Mouse (Mus musculus): ENCODE measurements around the gene Med27.

Gene Med27

DNA sequence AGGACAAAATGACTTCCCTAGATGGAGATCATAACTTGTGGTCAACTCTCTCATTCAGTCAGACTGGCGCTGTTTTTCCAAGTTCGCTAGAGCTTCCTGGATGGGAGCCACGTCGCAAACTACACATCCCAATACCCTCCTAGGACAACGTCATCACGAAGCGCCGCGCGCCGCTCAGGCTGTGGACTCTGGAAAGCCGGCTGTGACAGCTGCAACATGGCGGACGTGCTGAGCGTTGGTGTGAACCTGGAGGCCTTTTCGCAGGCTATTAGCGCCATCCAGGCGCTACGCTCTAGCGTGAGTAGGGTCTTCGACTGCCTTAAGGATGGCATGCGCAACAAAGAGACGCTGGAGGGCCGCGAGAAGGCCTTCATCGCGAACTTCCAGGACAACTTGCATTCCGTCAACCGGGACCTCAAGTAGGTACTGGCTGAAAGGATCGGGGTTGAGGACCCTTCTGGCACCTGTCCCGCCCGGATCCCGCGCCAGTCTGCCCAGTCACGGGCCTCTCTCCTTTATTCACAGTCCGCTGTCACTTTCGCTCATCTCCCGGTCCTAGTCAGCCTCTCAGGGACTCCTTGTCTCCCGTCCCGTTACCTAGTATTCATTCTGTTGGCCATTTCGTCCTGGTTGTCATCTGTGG is at the start of gene Med27:
Med27 (plus strand) TSS at position 191 of the 643 bp plus-strand sequence.
- DNase-seq (ENCODE audit: low spot score in 2 of 2), result peak; percentile 90 to 96

DNA sequence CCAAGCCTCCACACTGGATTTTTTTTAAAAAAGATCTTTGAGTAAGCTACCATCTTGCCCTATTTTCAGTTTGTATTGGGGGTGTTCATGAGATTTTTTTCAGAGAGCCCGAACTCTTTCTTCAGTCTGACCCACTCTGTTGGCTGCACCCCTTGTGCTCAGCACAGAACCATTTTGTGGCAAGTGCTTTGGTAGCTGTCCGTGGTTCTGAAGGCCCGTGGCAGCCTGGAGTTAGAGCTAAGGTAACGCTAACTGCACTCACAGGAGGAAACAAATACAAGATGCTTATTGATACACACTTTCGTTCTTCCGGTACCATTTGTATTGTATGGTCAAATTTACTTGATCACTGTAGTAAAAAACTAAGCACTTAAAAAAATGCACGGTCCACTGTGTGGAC is 36.7 kb upstream of the Med27 start:
- DNase-seq (ENCODE audit: low spot score in 2 of 2), result no peak

DNA sequence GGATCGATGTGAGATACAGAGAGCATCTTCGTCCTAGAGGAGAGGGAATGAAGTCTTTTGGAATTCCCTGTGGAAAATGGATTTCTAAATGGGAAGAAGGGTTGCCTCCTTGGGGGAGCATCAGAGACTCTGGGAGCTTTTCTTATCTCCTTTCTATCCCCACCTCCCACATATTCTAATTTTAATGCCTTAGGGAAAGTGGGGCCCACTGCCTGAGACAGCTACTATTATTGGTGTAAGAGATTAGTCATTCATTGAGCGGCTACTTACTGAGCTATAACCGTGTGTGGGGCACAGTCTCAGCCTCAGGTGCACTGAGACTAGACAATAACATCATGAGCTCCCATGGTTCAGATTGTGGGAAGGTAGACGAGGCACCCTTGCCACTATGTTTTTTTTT is 34.6 kb upstream of the Med27 start:
- DNase-seq (ENCODE audit: low spot score in 2 of 2), result no peak

DNA sequence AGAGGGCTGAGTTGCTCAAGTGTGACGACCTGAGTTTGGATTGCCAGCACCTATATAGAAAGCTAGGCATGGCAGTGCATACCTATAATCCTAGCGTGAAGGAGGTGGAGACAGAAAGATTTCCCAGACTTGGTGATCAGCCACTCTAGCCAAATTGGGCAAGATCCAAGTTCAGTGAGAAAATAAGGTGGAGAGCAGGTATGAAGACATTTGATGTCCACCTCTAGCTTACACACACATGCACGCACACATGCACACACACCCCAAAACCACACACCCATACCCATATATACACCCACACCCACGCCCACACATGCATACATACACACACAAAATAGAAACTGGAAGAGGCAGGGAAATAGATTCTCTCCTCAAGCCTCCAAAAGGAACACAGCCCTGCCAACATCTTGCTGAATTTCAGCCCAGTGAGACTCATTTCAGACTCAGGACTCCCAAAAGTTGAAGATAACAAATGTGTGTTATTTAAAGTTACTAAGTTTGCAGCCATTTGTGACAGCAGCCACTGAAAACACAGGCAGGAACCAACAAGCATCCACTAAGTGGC is 28.6 kb upstream of the Med27 start:
- no peak for DNase-seq (ENCODE audit: low spot score in 2 of 2)

DNA sequence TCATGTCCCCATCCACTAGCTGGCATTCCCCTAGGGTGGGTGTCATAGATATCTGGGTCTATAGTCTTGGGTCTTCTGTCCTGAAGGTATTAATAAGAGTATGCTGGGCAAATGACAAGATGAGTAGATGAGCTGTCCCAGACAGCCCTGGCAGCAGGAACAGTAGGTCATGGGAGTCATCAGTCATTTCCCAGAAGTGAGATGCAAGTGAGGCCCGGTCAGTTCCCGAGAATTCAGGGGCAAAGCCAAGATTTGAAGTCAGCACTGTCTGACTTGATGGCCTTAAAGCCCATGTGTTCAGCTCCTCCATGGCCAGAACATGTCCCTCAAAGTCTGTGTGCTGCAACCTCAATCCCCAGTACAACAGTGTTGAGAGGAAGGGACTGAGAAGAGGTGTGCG is 28.0 kb upstream of the Med27 start:
- no peak for DNase-seq (ENCODE audit: low spot score in 2 of 2)

DNA sequence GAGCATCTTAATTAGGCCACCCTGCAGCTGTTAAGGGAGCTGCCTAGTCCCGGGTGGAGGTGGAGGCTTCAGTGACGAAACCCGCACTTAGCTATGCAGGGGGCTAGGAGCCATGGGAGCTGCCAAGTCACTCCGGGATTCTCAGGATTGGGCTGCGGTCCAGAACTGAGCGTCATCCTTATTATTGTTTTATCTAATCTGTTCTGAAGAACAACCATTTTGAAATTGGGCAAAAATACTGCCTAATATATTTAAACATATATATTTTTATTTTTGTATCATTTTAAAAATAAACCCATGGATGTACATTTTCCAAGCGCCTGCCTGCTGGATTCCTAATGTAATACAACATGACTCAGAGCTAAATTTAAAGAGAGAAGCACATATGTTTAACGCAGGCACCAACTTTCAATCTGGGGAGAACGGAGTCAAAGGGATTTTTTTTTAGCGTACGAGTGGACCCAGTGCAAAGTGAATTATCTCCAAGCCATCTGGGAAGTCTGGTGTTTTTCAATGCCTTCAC is 26.3 kb upstream of the Med27 start:
- DNase-seq (ENCODE audit: low spot score in 2 of 2), result peak; percentile 55

DNA sequence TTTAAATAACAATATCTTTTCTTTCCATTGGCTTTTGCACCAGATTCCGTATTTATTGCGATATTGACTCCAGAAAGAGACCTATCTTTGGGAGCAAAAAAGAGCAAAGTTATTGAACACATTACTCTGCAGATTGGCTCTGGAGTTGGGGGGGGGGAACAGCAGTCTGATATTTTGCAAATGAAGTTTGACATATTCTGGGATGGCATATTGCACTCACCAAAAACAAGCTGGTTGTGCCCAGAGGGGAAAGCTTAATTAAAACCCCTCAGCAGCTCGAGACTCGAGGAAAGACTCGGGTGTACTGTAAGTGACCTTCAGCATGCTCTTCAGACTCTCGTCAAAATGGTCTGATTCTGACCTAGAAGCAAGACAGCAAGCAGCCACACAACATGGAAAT is 25.8 kb upstream of the Med27 start:
- no peak for DNase-seq (ENCODE audit: low spot score in 2 of 2)

DNA sequence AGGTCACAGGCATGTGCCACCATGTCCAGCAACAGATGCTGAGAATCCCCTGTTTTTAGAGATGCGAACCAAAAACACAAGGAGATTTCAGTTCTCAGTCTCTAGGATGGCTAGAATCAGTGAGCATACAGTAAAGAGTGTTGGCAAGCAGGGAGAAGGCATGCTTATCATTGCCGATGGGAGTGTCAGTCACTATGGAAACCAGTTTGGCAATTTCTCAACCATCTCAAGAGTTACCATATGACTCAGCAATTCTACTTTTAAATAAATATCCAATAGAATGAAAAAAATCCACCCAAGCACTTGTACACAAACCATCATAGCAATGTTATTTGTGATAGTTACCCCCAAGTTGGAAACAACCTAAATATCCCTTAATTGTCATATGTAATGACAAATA is 22.2 kb upstream of the Med27 start:
- DNase-seq (ENCODE audit: low spot score in 2 of 2), result no peak

DNA sequence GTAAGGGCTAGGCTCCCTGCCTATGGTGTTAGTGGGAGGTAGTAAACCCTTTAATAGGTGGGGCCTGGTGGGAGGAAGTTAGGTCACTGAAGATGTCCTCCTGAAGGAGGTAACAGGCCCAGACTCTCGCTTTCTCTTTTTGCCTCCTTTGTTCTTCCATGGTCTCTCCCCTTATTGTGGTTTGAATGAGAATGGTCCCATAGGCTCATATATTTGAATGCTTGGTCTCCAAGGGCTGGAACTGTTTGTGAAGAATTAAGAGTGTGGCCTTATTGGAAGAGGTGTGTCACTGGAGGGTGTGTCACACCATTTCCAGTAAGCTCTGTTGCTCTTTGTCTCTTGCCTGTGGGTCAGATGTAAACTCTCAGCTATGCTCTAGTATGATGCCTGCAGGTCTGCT is 16.1 kb upstream of the Med27 start:
- DNase-seq (ENCODE audit: low spot score in 2 of 2), result no peak

DNA sequence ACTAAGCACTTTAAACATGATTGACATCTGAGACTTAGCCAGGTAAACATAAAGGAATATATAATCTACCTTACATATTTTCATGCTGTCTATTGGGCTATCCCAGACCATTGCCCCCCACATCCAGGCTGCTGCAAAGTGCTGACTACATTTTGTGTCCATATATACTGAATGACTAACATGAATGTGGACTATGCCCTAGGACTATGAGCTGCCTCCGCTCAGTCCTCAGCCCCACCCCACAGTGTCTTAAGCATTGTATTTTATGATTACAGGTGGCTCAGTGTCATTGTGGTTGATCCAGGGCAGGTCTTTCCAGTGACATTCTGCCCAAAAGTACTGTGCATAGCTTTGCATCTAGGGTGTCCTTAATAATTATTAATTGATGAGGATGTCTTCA is 8.2 kb upstream of the Med27 start:
- DNase-seq (ENCODE audit: low spot score in 2 of 2), result no peak

DNA sequence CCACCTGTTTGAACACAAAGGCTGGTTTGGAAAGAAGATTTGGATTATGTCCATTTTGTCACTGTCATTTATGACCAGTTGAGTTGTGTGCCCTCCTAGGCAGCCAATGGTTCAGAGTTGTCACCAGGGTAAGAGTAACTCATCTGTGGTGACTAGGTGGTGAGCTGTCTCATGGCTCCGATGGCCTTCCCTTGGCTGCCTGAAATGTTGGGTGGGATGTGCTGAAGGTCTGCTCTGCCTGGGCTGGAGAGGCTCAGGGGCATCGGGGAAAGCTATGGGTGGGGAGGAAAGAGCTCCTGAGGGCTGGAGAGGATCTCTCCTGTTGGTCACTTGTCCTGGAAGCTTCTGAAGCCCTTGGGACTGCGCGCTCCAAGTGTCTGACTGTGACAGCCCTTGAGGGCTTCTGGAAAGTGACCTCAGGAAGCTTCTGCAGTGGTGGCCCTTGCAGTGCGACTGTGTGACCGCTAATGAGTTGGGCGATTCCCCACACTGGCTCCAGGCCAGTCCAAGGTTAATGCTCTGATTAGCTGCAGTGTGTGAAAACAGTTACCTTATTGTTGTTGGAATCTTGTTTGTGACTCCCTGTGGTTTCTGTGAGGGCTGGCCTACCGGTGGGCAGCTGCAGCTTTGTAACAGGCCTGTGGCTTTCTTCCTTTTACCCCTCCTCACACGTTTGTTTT is 12.2 kb downstream of the Med27 start:
- DNase-seq (ENCODE audit: low spot score in 2 of 2), result no peak

DNA sequence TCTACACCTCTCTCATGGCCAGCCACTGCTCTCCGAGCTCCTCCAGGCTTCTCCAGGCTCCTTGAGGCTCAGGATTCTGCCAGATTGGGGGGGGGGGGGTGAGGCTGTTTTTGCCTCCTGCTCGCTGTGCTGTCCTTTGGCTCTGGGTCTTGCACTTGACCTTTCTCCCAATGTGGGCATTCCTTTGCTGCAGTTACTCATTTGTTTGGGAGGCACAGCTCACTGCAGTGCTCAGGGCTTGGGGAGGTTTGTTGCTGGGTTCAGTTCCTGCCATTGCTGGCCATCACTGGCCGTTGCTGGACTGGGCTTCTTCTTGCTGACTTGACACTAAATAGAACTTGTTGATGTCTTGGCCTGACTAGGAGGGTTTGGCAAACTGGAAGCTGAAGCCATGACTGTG is 14.3 kb downstream of the Med27 start:
- no peak for DNase-seq (ENCODE audit: low spot score in 2 of 2)

DNA sequence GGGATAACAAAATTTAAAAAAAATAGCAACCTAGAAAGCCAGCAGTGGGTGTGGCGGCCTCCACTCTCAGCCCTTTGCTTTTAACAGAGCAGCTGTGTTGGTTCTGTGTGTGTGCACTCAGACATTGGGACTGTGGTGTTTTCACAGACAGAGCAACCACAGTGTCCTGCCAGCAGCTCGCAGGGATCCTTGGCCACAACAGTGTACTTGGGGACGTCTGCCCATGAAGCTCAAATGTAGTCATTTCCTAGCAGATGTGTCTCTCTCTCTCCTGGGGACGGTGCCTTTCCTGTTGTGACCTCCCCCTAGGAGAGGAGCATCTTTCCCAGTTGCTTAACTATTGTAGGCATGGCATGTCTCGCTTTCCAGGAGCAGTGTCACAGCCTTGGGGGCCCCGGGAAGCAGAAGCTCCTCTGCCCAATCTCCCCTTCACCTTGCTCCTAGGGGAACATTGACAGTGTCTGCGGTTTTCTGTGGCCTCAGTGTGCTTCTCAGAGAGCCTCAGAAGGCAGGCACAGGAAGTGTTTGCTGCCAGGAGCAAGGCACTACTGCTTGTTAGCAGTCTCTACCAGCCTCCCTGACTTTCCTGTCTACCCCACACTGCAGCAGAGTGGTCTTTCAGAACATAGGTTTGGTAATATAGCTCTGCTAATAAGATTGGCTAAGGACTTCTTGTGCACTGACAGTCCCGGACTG is 18.5 kb downstream of the Med27 start:
- DNase-seq (ENCODE audit: low spot score in 2 of 2), result no peak

DNA sequence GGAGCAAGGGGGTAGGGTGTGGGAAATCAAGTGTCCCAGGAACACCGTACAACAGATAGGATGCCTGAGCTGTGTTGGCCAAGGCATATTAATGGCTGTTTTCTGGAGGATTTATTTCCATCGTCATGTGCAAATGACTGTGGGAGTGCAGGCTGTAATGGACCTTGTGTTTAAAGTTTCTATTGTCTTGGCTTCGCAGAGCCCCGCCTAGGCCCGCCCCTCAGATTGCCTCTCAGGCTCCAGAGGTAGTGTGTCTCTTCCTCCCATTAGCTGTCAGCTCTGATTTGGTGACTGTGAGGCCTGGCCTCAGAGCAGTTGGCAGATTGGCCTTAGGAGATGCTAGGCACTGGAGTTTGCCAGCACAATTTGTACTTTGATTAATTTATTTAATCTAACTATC is 22.1 kb downstream of the Med27 start:
- no peak for DNase-seq (ENCODE audit: low spot score in 2 of 2)

DNA sequence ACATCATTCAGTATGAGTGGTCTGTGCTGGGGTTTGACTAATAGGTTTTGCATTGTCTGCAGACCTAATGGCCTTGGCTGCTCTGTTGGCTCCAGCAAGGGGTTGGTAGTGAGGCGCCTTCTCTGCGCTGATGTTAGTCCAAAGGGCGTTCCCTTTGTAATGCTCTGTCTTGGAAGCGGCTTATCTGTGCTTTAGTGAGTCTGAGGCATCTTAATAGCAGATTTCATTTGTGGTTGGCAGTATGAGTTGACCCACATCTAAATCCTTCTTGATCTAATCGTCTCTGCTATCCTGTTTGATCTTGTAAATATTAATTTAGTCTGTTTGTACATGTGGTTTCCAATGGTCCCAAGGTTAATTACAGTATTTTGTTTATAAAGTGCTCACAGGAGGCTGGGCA is 25.6 kb downstream of the Med27 start:
- DNase-seq (ENCODE audit: low spot score in 2 of 2), result no peak

DNA sequence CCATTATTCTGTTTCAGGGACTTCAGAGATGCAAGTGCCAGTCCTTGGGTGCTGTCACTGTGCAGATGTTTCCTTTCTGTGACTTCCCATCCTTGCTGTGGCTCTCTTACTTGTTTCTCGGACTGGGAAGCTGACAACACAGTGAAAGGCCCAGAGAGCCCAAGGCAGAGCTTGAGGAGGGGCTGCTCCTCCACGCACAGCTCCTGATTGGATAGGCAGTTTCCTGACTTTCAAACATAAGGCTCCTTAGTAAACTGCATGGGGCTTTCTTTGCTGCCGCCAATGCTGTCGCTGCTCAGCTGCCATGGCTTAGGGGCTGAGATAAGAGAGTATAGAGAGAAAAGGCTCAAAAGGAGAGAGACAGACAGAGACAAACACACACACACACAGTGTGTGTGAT is 35.1 kb downstream of the Med27 start:
- no peak for DNase-seq (ENCODE audit: low spot score in 2 of 2)

DNA sequence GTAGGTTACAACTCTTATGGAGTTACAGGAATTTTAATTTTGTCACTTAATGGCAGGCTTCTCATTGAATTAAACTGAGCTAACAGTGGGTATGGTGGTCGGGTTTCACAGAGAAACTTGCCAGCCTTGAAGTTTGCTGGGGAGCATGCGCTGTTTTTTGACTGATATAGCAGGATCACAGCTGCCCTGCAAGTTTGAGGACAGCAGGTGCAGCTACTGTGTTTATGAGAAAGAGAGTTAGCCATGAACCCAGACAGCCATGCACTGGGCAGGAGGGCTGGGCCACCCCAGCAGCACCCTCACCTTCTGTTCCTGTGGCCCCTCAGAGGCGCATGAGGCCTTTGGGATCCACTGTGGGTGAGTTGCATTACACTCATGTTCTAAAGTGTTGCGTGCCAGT is 36.0 kb downstream of the Med27 start:
- DNase-seq (ENCODE audit: low spot score in 2 of 2), result no peak

DNA sequence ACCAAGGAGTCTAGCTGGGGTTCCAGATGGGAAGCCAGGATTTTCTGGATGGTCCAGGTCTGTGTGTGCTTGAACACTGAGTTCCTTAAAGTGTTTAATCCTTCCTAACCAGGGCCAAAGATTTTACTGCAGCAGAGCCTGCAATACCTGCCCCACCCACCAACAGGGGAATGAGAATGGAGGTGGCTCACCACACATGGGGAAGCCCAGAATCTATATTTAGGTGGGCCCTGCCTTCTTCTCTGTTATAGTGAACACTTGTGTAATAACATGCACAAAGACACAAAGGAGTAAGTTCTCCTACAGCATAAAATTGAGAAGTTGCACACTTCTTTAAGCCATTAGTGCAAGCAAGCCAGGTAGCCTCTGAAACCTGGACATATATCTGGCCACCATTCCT is 36.5 kb downstream of the Med27 start:
- DNase-seq (ENCODE audit: low spot score in 2 of 2), result no peak

DNA sequence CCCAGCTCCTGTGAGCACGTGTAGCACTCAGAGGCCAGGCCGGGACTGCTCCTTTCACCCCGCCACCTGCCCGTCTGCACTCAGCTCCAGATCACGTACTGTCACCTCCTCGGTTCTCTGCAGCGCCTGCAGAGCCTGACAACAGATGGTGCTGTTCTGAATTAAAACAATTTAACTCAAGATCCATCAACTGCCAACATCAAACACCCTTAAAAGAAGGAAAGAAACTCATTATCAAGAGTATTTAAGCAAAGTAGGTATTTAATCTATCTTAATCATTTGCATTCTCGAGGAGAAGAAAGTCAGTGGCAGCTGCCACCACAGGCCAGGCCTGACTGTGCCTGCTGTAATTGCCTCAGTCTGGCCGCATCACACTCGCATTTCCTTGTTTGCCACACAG is 38.8 kb downstream of the Med27 start:
- no peak for DNase-seq (ENCODE audit: low spot score in 2 of 2)

DNA sequence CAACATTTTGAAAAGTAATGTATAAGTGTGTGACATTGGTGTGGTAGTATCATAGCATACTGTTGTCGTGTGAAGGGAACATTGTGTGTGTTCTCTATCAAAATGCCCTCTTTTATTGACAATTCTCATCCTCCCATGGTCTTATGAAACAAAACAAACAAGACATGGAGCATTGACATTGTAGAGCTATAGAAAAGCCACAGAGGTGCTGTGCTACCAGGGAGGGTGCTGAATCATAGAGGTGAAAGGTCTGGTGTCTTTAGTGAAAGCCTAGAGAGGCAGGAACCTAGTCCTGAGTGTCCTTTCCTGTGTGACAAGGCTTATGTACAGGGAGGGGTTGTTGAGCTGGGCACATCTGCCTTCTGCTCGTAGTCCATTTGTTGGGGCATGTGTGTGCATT is 40.6 kb downstream of the Med27 start:
- DNase-seq (ENCODE audit: low spot score in 2 of 2), result no peak

DNA sequence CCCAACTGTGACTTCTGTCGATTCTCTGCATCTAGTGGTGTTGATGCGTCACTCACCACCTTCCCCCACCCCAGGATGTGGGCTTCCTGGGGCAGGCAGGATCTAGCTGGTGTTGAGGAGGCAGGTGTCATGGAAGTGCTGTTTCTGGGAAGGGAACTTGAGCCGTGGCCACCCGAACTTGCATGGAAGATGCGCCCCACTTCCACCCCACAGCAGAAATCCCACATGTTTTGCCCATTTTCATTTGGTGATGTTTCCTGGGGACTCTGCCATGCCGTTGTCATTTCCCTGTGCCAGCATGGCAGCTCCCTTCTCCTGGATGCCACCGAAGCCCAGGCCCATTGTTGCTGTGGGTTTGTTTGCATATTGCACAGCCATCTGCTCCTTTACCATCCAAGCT is 42.3 kb downstream of the Med27 start:
- DNase-seq (ENCODE audit: low spot score in 2 of 2), result no peak

DNA sequence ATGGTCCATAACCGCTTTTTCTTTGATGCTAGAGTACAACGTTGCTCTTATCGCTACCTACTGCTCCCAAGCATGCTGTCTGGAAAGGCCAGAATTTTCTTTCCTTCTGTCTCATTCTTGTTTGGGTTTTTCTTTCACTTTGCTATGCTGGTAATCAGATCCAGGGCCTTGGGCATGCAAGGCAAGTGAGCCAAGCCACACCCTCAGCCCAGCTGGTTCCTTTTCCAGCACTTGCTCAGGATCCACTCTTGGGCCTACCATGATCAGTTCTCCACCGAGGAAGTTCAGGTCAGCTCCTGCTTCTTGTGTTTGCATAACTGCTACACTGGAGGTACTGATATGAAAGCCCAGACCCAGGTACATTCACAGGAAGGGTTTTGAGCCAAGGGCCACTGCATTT is 44.5 kb downstream of the Med27 start:
- DNase-seq (ENCODE audit: low spot score in 2 of 2), result no peak

DNA sequence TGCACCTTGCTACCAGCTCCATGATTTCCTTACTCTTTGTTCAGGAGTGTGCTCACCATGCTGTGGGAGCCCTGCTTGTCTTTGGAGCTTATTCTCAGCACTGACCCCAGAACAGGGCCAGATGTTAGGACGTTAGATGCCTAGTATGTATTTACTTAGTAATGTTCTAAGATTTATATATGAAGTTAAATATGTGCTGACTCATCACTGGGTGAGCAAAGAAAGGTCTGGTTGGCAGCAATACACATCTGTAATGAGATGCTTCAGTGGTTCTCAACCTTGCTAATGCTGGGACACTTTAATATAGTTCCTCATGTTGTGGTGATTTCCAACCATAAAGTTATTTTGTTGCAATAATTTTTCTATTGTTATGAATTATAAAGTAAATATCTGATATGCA is 45.4 kb downstream of the Med27 start:
- DNase-seq (ENCODE audit: low spot score in 2 of 2), result no peak

Measured in frontal cortex, postnatal 10 days (tissue).